ENCODE assay signal across 35 mouse cellular contexts in genomic region chr5:81072888-81073287, GRCm38 (mm10).
"Had no signal": no experiment of that assay in that cellular context is flagged by ENCODE, and none has a peak within 500 bp of the region (broad histone marks: within the 10 kb centered on the region; RNA-seq: fewer than 3 reads in every experiment).

No protein-coding gene starts in this region.

- H3K4me3 ChIP-seq: heart, adult 2 months; heart, embryonic 10.5 days; heart, embryonic 12.5 days; heart, embryonic 13.5 days; heart, embryonic 15.5 days; hindbrain, embryonic 10.5 days; hindbrain, embryonic 12.5 days; hindbrain, embryonic 13.5 days; hindbrain, embryonic 15.5 days; intestine, embryonic 15.5 days; layer of hippocampus, adult 2 months; left cerebral cortex, adult 2 months had no signal

- H3K9ac ChIP-seq: heart, embryonic 12.5 days; heart, embryonic 13.5 days; heart, embryonic 15.5 days; hindbrain, embryonic 12.5 days; hindbrain, embryonic 13.5 days; hindbrain, embryonic 14.5 days; hindbrain, embryonic 15.5 days; intestine, embryonic 15.5 days had no signal

- DNase-seq: heart, adult 2 months; heart, postnatal 10 days; heart, postnatal 14 days; heart, postnatal 36 days; heart, postnatal 4 days; kidney, adult 11 months; kidney, adult 2 months; kidney, adult 8-10 months; kidney, adult 9 months; kidney, postnatal 10 days; kidney, postnatal 14 days; kidney, postnatal 25 days; kidney, postnatal 36 days; kidney, postnatal 4 days; layer of hippocampus, adult 9-11 months; layer of hippocampus, postnatal 36 days had no signal

- H3K4me1 ChIP-seq: intestine, embryonic 15.5 days had no signal

- H3K4me2 ChIP-seq: heart, embryonic 11.5 days; heart, embryonic 12.5 days; heart, embryonic 13.5 days; heart, embryonic 15.5 days; hindbrain, embryonic 12.5 days; hindbrain, embryonic 13.5 days; hindbrain, embryonic 14.5 days; hindbrain, embryonic 15.5 days; intestine, embryonic 15.5 days had no signal

- ATAC-seq: hindbrain, embryonic 16.5 days; hindbrain, postnatal 0 days; inflammation-experienced regulatory T-cells, adult 6 months; intestine, embryonic 15.5 days; intestine, embryonic 16.5 days; intestine, postnatal 0 days had no signal

- H3K36me3 ChIP-seq: heart, embryonic 10.5 days; heart, embryonic 12.5 days; heart, embryonic 13.5 days; heart, embryonic 15.5 days; hindbrain, embryonic 10.5 days; hindbrain, embryonic 12.5 days; hindbrain, embryonic 13.5 days; hindbrain, embryonic 15.5 days; intestine, embryonic 15.5 days had no signal

- H3K27me3 ChIP-seq: heart, embryonic 12.5 days; heart, embryonic 13.5 days; heart, embryonic 15.5 days; hindbrain, embryonic 12.5 days; hindbrain, embryonic 13.5 days; hindbrain, embryonic 15.5 days; intestine, embryonic 15.5 days had no signal

- H3K9me3 ChIP-seq: heart, embryonic 10.5 days; heart, embryonic 12.5 days; heart, embryonic 13.5 days; heart, embryonic 15.5 days; hindbrain, embryonic 10.5 days; hindbrain, embryonic 12.5 days; hindbrain, embryonic 13.5 days; hindbrain, embryonic 15.5 days; intestine, embryonic 15.5 days had no signal

- H3K27ac ChIP-seq: heart, adult 2 months; heart, embryonic 10.5 days; heart, embryonic 13.5 days; heart, embryonic 15.5 days; hindbrain, embryonic 10.5 days; hindbrain, embryonic 12.5 days; hindbrain, embryonic 13.5 days; hindbrain, embryonic 14.5 days; hindbrain, embryonic 15.5 days; hindbrain, postnatal 0 days; intestine, embryonic 15.5 days; kidney, postnatal 0 days; layer of hippocampus, adult 2 months; left cerebral cortex, adult 2 months had no signal
